In the genomic region with DNA sequence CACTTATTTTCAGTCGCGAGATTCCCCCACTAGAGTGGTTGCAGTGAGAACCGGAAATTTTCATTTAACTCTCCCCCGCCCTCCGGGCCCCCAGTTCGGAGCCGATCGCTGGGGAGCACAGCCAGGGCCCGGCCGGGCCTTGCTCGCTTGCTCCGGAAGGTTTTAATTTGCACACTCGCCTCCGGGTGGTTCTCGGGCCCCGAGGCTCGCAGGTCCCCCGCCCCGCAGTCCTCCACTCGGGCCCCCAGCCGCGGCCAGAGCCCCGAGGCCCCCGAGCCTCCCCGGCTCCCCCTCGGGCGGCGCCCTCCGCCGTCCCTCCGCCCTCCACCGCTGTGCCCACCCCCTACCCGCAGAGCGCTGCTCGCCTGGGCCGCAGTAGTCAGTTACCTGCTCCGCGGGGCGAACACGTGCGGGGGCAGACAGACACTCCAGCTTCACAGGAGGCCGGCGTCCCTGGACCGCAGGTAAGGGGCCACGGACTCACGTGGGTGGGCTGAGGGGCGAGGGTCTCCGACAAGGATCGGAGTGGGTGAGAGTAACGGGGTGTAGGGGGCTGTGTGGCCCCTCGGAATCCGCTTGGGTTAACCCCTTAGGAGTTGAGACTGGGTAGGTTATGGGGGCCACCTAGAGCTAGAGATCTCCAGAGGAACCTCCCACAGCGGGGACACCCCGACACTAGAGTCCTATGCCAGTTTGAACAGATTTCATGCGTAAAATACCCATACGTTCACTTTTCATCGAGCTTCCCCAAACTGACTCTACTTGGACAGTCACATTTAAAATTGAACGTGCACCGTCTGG, we compare ENCODE assay signal across 8 mouse cellular contexts. TPM values are rescaled to one million over a fixed set of nuclear protein-coding genes. Genes with fewer than 3 reads are reported as not detected.
DNase-seq lines count a peak whose midpoint lies in the region; ATAC-seq lines count a peak whose summit lies in the region.

TSS of gene Cdk6 (plus strand) at position 375 of the 801 bp plus-strand sequence.

- H3K4me2 ChIP-seq in heart, embryonic 13.5 days = peak within 1 kb of the TSS; percentile 92
- peak within 1 kb of the TSS; percentile 98 for H3K4me2 ChIP-seq in kidney, embryonic 16.5 days (replicated peaks; ENCODE audit: low read depth, low read length)
- peak within 1 kb of the TSS; percentile 91 for H3K4me2 ChIP-seq in liver, embryonic 16.5 days (ENCODE audit: low read depth, low read length)
- H3K4me2 ChIP-seq in neural tube, embryonic 11.5 days (ENCODE audit: low read depth) = peak within 1 kb of the TSS; percentile 89

- under 1% methylated on average over 58 of the region's 59 CpGs for WGBS in heart, embryonic 13.5 days
- under 1% methylated on average over 58 of the region's 59 CpGs for WGBS in kidney, embryonic 16.5 days
- under 1% methylated on average over 58 of the region's 59 CpGs for WGBS in liver, embryonic 16.5 days (ENCODE audit: insufficient replicate concordance)
- under 1% methylated on average over 45 of the region's 59 CpGs for WGBS in neural tube, embryonic 11.5 days

- peak; percentile 85 for DNase-seq in A20 (ENCODE audit: low read depth, low spot score)
- peak; percentile 68 for DNase-seq in adrenal gland, postnatal 10 days
- DNase-seq in neural tube, embryonic 11.5 days (ENCODE audit: low spot score) = peak; percentile 50
- peak; percentile 75 for DNase-seq in testis, postnatal 14 days (ENCODE audit: low spot score)

- no peak for ATAC-seq in erythroblast, adult 5-6 weeks (replicated peaks; ENCODE audit: low FRiP score, poor library complexity, severe bottlenecking)
- peak; percentile 28 for ATAC-seq in heart, embryonic 13.5 days (ENCODE audit: extremely low read depth, insufficient number of reproducible peaks, low FRiP score, low TSS enrichment)
- peak; percentile 26 for ATAC-seq in kidney, embryonic 16.5 days (ENCODE audit: low FRiP score, low TSS enrichment)
- peak; percentile 44 for ATAC-seq in liver, embryonic 16.5 days (ENCODE audit: low read depth)
- peak; percentile 21 for ATAC-seq in neural tube, embryonic 11.5 days (ENCODE audit: insufficient read depth, low FRiP score, low TSS enrichment)

- no peaks in the 10 kb centered on the region for H3K36me3 ChIP-seq in heart, embryonic 13.5 days
- H3K36me3 ChIP-seq in kidney, embryonic 16.5 days (ENCODE audit: insufficient read depth, low read length) = no peaks in the 10 kb centered on the region
- no peaks in the 10 kb centered on the region for H3K36me3 ChIP-seq in liver, embryonic 16.5 days (ENCODE audit: control insufficient read depth, insufficient read depth)
- H3K36me3 ChIP-seq in neural tube, embryonic 11.5 days (ENCODE audit: control insufficient read depth, insufficient read depth, low read length) = no peaks in the 10 kb centered on the region

- peak within 1 kb of the TSS; percentile 86 for H3K4me3 ChIP-seq in heart, embryonic 13.5 days
- H3K4me3 ChIP-seq in kidney, embryonic 16.5 days (ENCODE audit: low read length) = peak within 1 kb of the TSS; percentile 71
- peak within 1 kb of the TSS; percentile 74 for H3K4me3 ChIP-seq in liver, embryonic 16.5 days (ENCODE audit: low read depth, low read length)
- H3K4me3 ChIP-seq in neural tube, embryonic 11.5 days (ENCODE audit: low read depth, low read length) = peak within 1 kb of the TSS; percentile 57

- H3K27me3 ChIP-seq in heart, embryonic 13.5 days (replicated peaks) = no peaks in the 10 kb centered on the region
- H3K27me3 ChIP-seq in kidney, embryonic 16.5 days (ENCODE audit: insufficient read depth, low read length) = peaks cover 7% of the 10 kb centered on the region
- H3K27me3 ChIP-seq in liver, embryonic 16.5 days (ENCODE audit: control insufficient read depth, insufficient read depth, low read depth, low read length) = no peaks in the 10 kb centered on the region; the same call in 1 of the 2 replicates
- peaks cover 16% of the 10 kb centered on the region; the same call in 1 of the 2 replicates for H3K27me3 ChIP-seq in neural tube, embryonic 11.5 days (ENCODE audit: control insufficient read depth, insufficient read depth, low read length)

- peak within 1 kb of the TSS; percentile 94 for H3K27ac ChIP-seq in heart, embryonic 13.5 days (replicated peaks)
- peak within 1 kb of the TSS; percentile 74 for H3K27ac ChIP-seq in kidney, embryonic 16.5 days (ENCODE audit: low read length)
- peak within 1 kb of the TSS; percentile 74 for H3K27ac ChIP-seq in liver, embryonic 16.5 days (ENCODE audit: low read length)
- H3K27ac ChIP-seq in neural tube, embryonic 11.5 days (ENCODE audit: low read depth, low read length) = 0 out of 2 replicates have a peak within 1 kb of the TSS, but pooled peaks have one; percentile 8

- H3K9ac ChIP-seq in heart, embryonic 13.5 days = peak within 1 kb of the TSS; percentile 91
- H3K9ac ChIP-seq in kidney, embryonic 16.5 days (replicated peaks; ENCODE audit: low read length) = peak within 1 kb of the TSS; percentile 78
- peak within 1 kb of the TSS; percentile 71 for H3K9ac ChIP-seq in liver, embryonic 16.5 days (ENCODE audit: low read depth, low read length)
- peak within 1 kb of the TSS; percentile 64 for H3K9ac ChIP-seq in neural tube, embryonic 11.5 days (ENCODE audit: low read length)

- peaks cover 6% of the 10 kb centered on the region for H3K4me1 ChIP-seq in heart, embryonic 13.5 days
- H3K4me1 ChIP-seq in kidney, embryonic 16.5 days (ENCODE audit: insufficient read depth, low read length) = 0 out of 2 replicates have a peak, but pooled peaks cover 5% of the 10 kb centered on the region
- no peaks in the 10 kb centered on the region; the same call in 1 of the 2 replicates for H3K4me1 ChIP-seq in liver, embryonic 16.5 days (ENCODE audit: control insufficient read depth, low read depth, low read length)
- 0 out of 2 replicates have a peak, but pooled peaks cover 3% of the 10 kb centered on the region for H3K4me1 ChIP-seq in neural tube, embryonic 11.5 days (ENCODE audit: control insufficient read depth, insufficient read depth, low read length)

- H3K9me3 ChIP-seq in heart, embryonic 13.5 days = no peaks in the 10 kb centered on the region
- no peaks in the 10 kb centered on the region for H3K9me3 ChIP-seq in kidney, embryonic 16.5 days (ENCODE audit: low read length)
- no peaks in the 10 kb centered on the region for H3K9me3 ChIP-seq in liver, embryonic 16.5 days (replicated peaks; ENCODE audit: control insufficient read depth, low read length)
- no peaks in the 10 kb centered on the region for H3K9me3 ChIP-seq in neural tube, embryonic 11.5 days (ENCODE audit: control insufficient read depth, low read length)

RNA-seq across cellular contexts. Expression of gene Cdk6, which starts in this region (rescaled TPM):
- 10 to 100 TPM; 24.2 to 30.8 TPM for total RNA-seq in adrenal gland, postnatal 10 days (2021)
- total RNA-seq in erythroblast, adult 5-6 weeks (2015; ENCODE audit: low replicate concordance) = 30.5 and 40.5 TPM in 2 replicates
- total RNA-seq in erythroblast, adult 5-6 weeks (2017; ENCODE audit: low replicate concordance) = 16.2 and 21.3 TPM in 2 replicates
- 28.1 and 30.9 TPM in 2 replicates for polyA plus RNA-seq in heart, embryonic 13.5 days (2015; fragmentation: Nextera tagmentation; extraction: Ambion mirVana)
- 16.6 and 21.2 TPM in 2 replicates for polyA plus RNA-seq in kidney, embryonic 16.5 days (2015; fragmentation: Nextera tagmentation; extraction: Ambion mirVana)
- 15.8 and 16.0 TPM in 2 replicates for polyA plus RNA-seq in liver, embryonic 16.5 days (2015; fragmentation: Nextera tagmentation; extraction: Ambion mirVana)
- polyA plus RNA-seq in neural tube, embryonic 11.5 days (2014; fragmentation: Nextera tagmentation; extraction: Ambion mirVana) = 12.2 and 14.1 TPM in 2 replicates

Comparison
In these comparisons a context has a peak if more than half of its experiments do, and no peak if none do; other contexts are left out.
1. H3K27ac ChIP-seq: peak in every context shown above with its lines; median percentile 94 in heart, embryonic 13.5 days; 74 in kidney, embryonic 16.5 days; 74 in liver, embryonic 16.5 days; 8 in neural tube, embryonic 11.5 days.